Mouse (Mus musculus) layer of hippocampus, adult 8-10 months (tissue): ENCODE results near the gene Tenm3. TPM values are rescaled to one million over a fixed set of nuclear protein-coding genes. Genes with fewer than 3 reads are reported as not detected.

ENCODE experiments used
- DNase-seq, 2 experiments: peaks; one replicate each; pipeline ENCODE4 v3.0.0; 2022; ENCODE audit warnings: low spot score in 2 of 2
- total RNA-seq, 4 experiments: library from RNA; stranded (reverse); gene quantifications; 2 replicates each; pipeline ENCODE4 v1.2.4; 2022

Tenm3 gene
- total RNA-seq, 4 experiments from 2014 or later, result 83.3 to 88.6 (median 85.4) TPM

GRCm38 (mm10) chr8:48522536-48523123 is 321.1 kb downstream of the Tenm3 start:
- no peak for DNase-seq

DNA sequence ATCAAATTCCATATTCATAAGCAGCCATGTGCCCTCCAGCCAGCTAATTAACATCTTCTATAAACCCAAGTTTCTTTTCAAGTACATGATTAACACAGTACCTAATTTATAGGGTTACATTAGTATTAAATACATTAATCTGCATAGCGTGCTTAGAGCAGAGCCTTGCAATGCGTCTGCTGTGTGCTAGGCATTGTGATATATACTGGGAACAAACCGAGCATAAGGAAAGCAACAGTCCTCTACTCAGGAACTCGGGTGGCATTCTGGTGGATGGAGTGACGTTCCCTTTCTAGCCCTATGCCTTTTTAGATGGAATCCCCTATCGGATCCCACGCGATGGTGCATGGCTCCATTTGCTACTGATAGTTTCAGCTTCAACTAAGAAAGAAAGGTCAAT is 321.7 kb downstream of the Tenm3 start:
- no peak for DNase-seq

- DNase-seq, result no peak
Measured at GRCm38 (mm10) chr8:48517431-48517830, 326.3 kb downstream of the Tenm3 start.

DNA sequence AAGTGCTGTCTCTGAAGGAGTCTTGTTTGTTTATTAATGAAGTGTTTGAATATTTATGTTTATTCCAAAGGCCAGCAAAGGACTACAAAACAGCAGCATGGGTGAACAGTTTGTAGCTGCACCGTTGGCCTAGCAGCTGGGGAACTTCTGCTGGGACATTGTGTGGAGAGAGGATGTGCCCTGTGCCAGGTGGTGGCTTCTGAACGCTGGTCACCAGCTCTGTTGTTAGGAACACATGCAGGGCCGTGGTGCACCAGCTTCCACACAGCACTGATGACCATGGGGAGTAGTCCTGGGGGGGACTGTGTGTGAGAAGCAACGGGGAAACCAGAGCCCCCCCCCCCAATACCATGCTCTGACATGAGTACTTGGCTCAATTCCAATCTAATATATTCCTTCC is 329.5 kb downstream of the Tenm3 start:
- no peak for DNase-seq

DNA sequence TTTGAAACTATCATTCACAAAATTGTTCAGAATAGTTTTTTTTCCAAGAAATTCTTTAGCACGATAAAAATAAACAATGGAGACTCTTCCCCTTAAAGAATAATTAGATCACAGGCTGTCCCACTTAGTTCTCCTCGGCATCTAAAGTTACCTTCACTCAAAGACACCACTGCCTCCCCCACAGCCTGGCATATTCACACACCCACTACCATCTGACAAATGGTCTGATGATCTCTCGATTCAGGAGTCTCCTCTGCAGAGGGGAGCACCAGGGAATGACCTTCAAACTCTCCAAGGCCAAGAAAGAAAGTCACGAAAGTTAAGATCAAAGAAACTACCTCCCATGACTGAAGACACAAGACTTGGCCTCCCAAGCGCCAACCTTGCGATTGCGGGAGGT is 329.9 kb downstream of the Tenm3 start:
- DNase-seq, result no peak

DNA sequence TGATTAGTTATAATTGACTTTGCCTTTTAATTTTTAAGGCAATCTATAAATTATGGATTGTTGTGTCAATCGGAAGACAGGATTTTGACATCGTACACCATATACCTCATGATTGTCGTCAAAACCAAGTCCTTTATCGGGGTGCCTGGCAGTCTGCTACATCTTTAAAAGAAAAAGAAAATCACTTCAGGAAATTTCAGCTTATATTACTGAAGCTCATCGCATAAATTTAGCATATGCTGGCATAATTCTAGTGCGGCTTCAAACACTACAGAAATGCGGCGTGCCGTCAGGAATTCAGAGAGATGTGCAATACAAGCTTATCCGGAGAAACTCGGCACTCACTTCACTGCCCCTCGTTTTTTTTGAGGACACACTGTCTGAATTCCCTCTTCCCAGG is 332.2 kb downstream of the Tenm3 start:
- no peak for DNase-seq

DNA sequence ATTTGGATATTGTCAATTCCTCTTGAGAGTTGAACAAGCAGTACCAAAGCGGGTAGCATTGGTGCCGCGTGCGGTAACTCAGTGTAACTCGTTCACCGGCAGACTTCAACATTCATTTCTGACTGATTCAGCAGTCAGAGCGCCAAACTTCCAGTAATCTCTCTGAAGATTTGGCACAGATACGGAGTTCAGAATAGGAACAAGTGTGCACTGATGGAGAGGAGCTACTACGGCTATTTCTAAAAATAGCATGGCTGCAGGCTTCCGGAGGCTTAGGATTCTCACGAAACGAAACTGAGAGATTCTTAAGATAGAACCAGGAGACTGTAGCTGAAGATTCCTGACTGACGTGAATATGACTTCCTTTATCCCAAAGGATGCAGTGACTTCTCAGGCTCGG is 332.6 kb downstream of the Tenm3 start:
- DNase-seq, result peak in 1 of 2 experiments; percentile 34

- no peak for DNase-seq
Measured at GRCm38 (mm10) chr8:48508641-48509599, 334.8 kb downstream of the Tenm3 start.

GRCm38 (mm10) chr8:48507719-48508501 is 335.8 kb downstream of the Tenm3 start:
- no peak for DNase-seq

GRCm38 (mm10) chr8:48492491-48492890 is 351.3 kb downstream of the Tenm3 start:
- DNase-seq, result no peak

- no peak for DNase-seq
Measured at GRCm38 (mm10) chr8:48490635-48491165, 353.1 kb downstream of the Tenm3 start.

DNA sequence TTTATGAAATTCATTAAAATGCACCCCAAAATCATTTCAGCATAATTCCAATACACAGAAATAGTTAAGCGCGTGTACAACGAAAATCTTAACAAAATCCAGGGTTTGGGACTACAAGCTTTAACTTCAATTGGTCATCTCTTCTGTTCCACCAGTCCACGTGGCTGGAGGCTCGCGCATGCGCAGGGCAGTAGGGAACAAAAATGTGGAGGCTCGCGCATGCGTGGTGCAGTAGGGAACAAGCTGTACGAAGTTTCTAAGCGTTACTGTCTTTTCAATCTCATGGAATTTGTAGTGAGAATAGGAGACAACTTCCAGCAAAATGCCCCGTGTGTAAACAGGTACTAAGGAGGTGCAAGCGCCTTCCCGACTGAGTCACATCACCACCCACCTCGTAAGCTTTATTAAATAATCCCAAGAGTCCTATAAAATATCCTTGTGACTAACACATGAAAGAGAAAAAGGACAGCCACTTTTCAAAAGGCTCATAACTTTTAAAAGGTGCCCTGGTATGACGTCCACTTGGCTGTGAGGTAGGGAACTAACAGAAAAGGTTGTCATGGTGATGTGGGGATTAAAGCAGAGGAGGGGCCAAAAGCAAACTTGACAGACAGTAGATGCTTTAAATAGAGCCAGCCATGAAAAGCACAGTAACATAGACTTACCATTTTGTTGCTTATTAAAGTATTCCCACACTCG is 353.7 kb downstream of the Tenm3 start:
- no peak for DNase-seq

DNA sequence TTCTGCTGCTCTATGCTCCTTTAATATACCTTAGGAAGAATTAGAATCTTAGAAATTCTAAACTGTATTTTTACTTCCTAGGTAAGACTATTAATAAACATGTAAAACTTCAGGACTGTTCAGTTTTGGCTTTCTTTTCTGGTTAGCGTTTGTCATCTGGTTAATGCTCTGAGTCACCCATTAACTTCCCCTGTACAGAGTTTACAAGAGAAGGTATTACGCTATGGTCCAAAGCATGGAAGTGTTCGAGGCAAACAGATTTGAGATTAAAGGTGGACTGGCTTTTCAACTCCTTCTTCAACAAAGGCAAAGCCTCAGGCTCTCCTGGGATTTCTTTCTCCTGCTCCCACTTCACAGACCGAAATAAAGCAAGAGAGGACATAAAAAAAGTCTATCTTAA is 354.3 kb downstream of the Tenm3 start:
- no peak for DNase-seq

DNA sequence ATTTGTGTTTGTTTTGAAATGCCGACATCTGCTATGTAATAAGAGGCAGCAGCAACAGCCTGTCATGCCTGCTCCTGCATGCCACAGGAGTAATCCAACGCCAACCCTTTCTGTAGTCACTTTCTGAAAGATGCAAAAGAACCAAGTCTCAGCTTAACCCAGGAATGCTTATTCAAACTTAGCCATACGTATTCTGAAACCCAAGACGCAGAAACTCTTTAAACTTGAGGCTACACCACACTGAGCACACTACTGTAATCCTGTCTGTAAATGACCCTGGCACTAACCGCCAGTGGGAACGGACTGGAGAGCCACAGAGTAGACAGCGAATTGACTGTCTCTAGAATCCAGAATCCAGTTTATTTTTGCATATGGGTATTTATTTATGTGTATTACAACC is 354.9 kb downstream of the Tenm3 start:
- DNase-seq, result no peak

DNA sequence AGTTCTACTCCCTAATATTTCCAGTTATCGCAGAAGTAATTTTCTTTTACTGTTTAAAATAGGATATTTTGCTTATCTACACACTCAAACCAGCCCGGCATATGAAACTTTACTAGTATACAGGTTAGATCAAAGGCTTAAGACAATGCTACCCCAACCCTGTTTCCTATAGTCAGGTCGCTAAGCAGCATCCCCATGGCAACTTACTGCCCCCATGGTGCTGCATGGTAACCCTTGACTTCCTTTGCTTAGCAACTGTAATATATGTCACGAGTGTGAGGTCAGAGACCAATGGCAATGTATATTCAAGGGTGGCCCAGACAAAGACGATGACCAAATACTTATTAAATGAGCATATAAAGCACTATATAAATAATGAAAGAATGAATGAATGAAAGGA is 359.6 kb downstream of the Tenm3 start:
- no peak for DNase-seq

DNA sequence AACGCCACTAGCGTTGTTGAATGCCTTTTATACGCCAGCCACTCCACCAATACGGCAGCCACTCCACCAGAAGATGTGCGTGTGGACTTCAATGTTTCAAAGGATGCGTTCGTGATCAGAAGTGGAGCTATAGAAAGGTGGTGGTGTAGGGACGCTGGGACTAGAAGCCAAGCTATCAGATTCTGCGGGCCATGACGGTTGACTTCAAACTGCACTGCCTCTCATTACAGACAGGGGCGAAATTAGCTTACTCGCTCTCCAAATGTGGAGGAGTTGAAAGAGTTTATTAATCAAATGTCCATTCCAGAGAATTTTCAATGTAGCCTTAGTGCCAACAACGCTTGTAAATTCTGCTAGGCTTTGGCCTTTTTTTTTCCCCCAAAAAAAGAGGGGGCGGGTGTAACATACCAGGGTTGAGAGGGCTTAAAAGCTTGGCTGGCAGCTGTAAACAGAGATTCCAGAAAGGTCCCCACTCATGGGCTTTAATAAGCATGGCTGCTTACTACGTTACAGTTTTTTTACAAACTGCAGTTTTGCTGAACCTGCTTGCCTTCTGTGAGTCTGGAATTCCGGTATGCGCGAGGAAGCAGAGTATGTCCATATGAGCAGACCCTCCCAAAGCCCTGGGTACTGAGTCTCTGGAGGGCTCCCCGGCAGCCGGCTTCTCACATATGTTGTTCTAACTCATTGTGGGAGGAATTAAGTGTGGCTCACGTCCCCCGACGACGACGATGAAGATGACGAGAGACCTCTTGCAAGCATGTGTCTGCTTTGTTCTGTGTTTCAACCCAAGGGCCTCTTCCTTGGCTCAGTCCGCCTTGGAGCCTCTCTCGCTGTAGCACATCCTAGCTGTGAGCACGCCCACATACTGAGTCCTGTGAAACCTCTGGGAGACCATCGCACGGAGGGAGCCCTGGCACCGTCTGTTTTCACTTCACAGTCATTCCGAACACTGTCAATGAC is 361.8 kb downstream of the Tenm3 start:
- DNase-seq, result peak; percentile 13 to 24

GRCm38 (mm10) chr8:48477371-48477935 is 366.3 kb downstream of the Tenm3 start:
- no peak for DNase-seq

DNA sequence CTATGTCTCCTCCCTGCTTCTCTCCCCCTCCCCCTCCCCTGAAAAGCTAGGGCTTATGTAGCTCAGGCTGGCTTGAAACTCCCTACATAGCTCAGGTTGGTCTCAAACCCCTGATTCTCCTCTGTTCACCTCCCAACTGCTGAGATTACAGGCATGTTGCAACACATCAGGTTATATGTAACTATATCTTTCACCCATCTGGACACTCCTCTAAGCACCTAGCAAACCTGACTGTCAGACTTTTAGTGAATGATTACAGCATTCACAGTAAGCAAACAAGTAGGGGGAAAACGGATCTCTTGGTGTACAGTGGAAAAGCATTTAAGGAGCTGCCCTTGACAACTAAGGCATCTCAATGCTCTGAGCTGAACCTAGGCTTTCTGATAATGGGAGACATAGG is 366.9 kb downstream of the Tenm3 start:
- DNase-seq, result no peak

DNA sequence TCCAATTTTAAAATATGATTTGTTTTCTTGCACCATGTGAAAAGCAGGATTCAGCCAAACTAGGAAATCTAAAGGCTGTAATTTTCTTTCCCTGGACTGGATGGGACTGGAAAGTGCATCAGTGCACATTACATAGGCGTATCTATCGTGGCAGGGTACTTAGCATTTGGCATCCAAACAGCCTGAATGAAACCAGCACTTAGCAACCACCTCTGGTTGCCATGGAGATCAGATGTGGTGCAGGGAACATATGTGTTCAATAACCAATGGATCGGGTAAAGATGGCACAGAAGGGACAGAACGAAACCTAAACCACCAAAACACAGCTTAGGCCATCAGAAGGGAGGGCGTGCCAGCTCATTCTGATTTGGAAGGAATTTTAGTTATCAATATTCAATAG is 376.1 kb downstream of the Tenm3 start:
- no peak for DNase-seq

- DNase-seq, result peak in 1 of 2 experiments; percentile 20
Measured at GRCm38 (mm10) chr8:48458373-48458772, 385.4 kb downstream of the Tenm3 start.
